Mouse (Mus musculus) retina, adult 2 months (tissue): ENCODE results near the gene Robo4.

Source experiments
- DNase-seq: peaks from one replicate; pipeline ENCODE4 v3.0.0-alpha.2; 2012; ENCODE audit warnings: low read depth, low spot score

The Robo4 gene

GRCm38 (mm10) chr9:37401802-37402201, at the start of gene Robo4:
Robo4 (plus strand) TSS chr9:37401897.
- DNase-seq: no peak

GRCm38 (mm10) chr9:37354485-37354884, 47.2 kb upstream of the Robo4 start:
- DNase-seq: no peak

- no peak for DNase-seq
Observed at GRCm38 (mm10) chr9:37358713-37359330, 42.9 kb upstream of the Robo4 start.

GRCm38 (mm10) chr9:37359331-37360220, 42.1 kb upstream of the Robo4 start:
- no peak for DNase-seq

GRCm38 (mm10) chr9:37362084-37362483, 39.6 kb upstream of the Robo4 start:
- no peak for DNase-seq

- DNase-seq: no peak
Observed at GRCm38 (mm10) chr9:37362881-37363280, 38.8 kb upstream of the Robo4 start.

GRCm38 (mm10) chr9:37363551-37363950, 38.1 kb upstream of the Robo4 start:
- DNase-seq: no peak

- no peak for DNase-seq
Observed at GRCm38 (mm10) chr9:37364392-37364791, 37.3 kb upstream of the Robo4 start.

- DNase-seq: no peak
Observed at GRCm38 (mm10) chr9:37365706-37366105, 36.0 kb upstream of the Robo4 start.

GRCm38 (mm10) chr9:37367301-37368080, 34.2 kb upstream of the Robo4 start, which contains the start of gene Hepacam:
Hepacam (plus strand) TSS chr9:37367351.
- DNase-seq: no peak

- no peak for DNase-seq
Observed at GRCm38 (mm10) chr9:37368081-37368830, 33.4 kb upstream of the Robo4 start.

GRCm38 (mm10) chr9:37368860-37369259, 32.8 kb upstream of the Robo4 start:
- DNase-seq: no peak

- DNase-seq: no peak
Observed at GRCm38 (mm10) chr9:37371232-37371801, 30.4 kb upstream of the Robo4 start.

- DNase-seq: no peak
Observed at GRCm38 (mm10) chr9:37375718-37376117, 26.0 kb upstream of the Robo4 start.

- no peak for DNase-seq
Observed at GRCm38 (mm10) chr9:37383161-37383560, 18.5 kb upstream of the Robo4 start.

GRCm38 (mm10) chr9:37384284-37385182, 17.2 kb upstream of the Robo4 start:
- DNase-seq: no peak

- no peak for DNase-seq
Observed at GRCm38 (mm10) chr9:37390891-37391290, 10.8 kb upstream of the Robo4 start.

GRCm38 (mm10) chr9:37392071-37392470, 9.6 kb upstream of the Robo4 start:
- DNase-seq: no peak

GRCm38 (mm10) chr9:37393482-37394131, 8.1 kb upstream of the Robo4 start:
- DNase-seq: no peak
